Mouse (Mus musculus) forebrain, embryonic 16.5 days (tissue): ENCODE measurements around the gene Etl4. TPM values are rescaled to one million over a fixed set of nuclear protein-coding genes. Genes with fewer than 3 reads are reported as not detected.
A peak's percentile ranks its signal among the peaks of the same experiment; 100 is the strongest.

Experiments used
- ATAC-seq: fragments of 200-750 bp; cut with Nextera tagmentation; 2 replicates; pipeline ENCODE4 v1.8.0; 2017; ENCODE audit warnings: mild to moderate bottlenecking, moderate library complexity
- H3K27ac ChIP-seq: fragments of 300-500 bp; sonication (generic); 2 replicates; pipeline ENCODE4 v1.5.1; 2014; ENCODE audit warnings: low read length, control low read depth
- H3K27me3 ChIP-seq: fragments of 300-500 bp; sonication (generic); replicated peaks from 2 replicates; pipeline ENCODE4 v1.6.1; 2014; ENCODE audit warnings: low read length; ENCODE audit not compliant: control insufficient read depth, insufficient read depth
- H3K36me3 ChIP-seq: fragments of 300-500 bp; sonication (generic); 2 replicates; pipeline ENCODE4 v1.6.1; 2014; ENCODE audit not compliant: control insufficient read depth, insufficient read depth
- H3K4me1 ChIP-seq: fragments of 300-500 bp; sonication (generic); replicated peaks from 2 replicates; pipeline ENCODE4 v1.6.1; 2014; ENCODE audit warnings: low read length; ENCODE audit not compliant: control insufficient read depth, insufficient read depth
- H3K4me2 ChIP-seq: fragments of 300-500 bp; sonication (generic); 2 replicates; pipeline ENCODE4 v1.6.1; 2014; ENCODE audit warnings: mild to moderate bottlenecking, low read length, control low read depth
- H3K4me3 ChIP-seq: fragments of 300-500 bp; sonication (generic); replicated peaks from 2 replicates; pipeline ENCODE4 v1.5.1; 2014; ENCODE audit warnings: mild to moderate bottlenecking, low read length, control low read depth
- H3K9ac ChIP-seq: fragments of 300-500 bp; sonication (generic); replicated peaks from 2 replicates; pipeline ENCODE4 v1.6.1; 2014; ENCODE audit warnings: low read depth, low read length, control low read depth
- H3K9me3 ChIP-seq: fragments of 300-500 bp; sonication (generic); 2 replicates; pipeline ENCODE4 v1.6.1; 2016; ENCODE audit warnings: low read length; ENCODE audit not compliant: control insufficient read depth
- WGBS: fragments of 180-500 bp; shearing (Covaris S2); extraction: QIAGEN DNeasy Blood & Tissue Kit; methylation state at CpG from one replicate; pipeline ENCODE4 v1.1.7; 2014; 5-methylcytosine and 5-hydroxymethylcytosine counted together
- polyA plus RNA-seq: library from polyadenylated mRNA; unstranded; fragments of >200 nt; fragmentation: Nextera tagmentation; extraction: Ambion mirVana; gene quantifications from 2 replicates; pipeline ENCODE4 v1.2.1, GENCODE M21; 2015

Gene Etl4
- polyA plus RNA-seq, 1 experiment from 2014 or later = 16.5 TPM

DNA sequence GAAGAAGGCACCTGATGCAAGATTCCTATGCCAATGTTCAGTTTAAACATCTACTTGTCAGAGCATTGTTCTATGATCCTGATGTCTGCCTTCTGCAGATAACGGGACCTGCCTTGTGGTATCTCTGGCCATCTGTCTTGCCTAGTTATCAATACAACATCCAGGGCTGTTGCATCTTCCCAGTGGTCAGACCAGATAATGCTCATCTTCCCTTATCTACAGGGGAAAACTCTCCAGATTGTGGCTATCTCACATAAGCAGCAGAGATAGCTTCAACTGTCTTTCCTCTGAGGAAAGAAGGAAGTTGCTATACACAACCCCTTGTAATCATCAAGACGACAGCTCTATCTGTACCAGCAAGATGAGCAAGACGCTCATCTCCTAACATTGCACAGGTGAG, 579.5 kb downstream of the Etl4 start:
- no peaks in the 10 kb centered on the region for H3K4me1 ChIP-seq
- no peak overlapping the region for H3K9ac ChIP-seq
- no peaks in the 10 kb centered on the region for H3K27me3 ChIP-seq
- no peak for ATAC-seq
- 95% methylated on average over 3 of the region's 3 CpGs for WGBS
- H3K9me3 ChIP-seq = no peaks in the 10 kb centered on the region
- no peak overlapping the region for H3K4me3 ChIP-seq
- no peak overlapping the region for H3K4me2 ChIP-seq
- H3K36me3 ChIP-seq = no peaks in the 10 kb centered on the region
- H3K27ac ChIP-seq = no peak overlapping the region

DNA sequence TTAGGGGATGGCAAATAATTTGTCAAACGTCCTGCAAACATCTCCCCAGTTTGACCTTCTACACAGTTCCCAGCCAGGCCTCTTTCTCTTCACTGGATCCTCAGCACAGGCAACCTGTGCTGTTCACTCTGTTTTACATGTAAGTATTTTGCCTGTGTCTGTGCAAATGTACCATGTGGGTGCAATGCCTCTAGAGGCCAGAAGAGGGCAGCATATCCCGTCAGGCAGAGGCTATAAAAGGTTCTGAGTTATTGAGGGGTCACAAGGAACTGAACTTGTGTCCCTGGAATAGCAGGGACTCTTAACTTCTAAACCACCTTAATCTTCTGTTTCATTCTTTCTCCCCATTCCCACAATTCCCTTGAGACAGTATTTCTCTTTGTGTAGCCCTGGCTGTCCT, 582.5 kb downstream of the Etl4 start:
- Histone ChIP-seq H3K4me1 (no peaks in the 10 kb centered on the region), H3K4me3 (no peak overlapping the region), H3K27me3 (no peaks in the 10 kb centered on the region), H3K27ac (no peak overlapping the region), H3K9ac (no peak overlapping the region), H3K9me3 (no peaks in the 10 kb centered on the region), H3K4me2 (no peak overlapping the region), H3K36me3 (no peaks in the 10 kb centered on the region)
- 55% methylated on average over 2 of the region's 2 CpGs for WGBS
- no peak for ATAC-seq

- WGBS = 82% methylated on average over 2 of the region's 2 CpGs
- no peak for ATAC-seq
- no peak overlapping the region for H3K9ac ChIP-seq
- H3K27me3 ChIP-seq = no peaks in the 10 kb centered on the region
- H3K36me3 ChIP-seq = no peaks in the 10 kb centered on the region
- H3K9me3 ChIP-seq = no peaks in the 10 kb centered on the region
- no peak overlapping the region for H3K4me2 ChIP-seq
- no peaks in the 10 kb centered on the region for H3K4me1 ChIP-seq
- H3K4me3 ChIP-seq = no peak overlapping the region
- no peak overlapping the region for H3K27ac ChIP-seq
Observed at GRCm38 (mm10) chr2:20493806-20494205, 584.2 kb downstream of the Etl4 start.

- Histone ChIP-seq H3K4me1 (no peaks in the 10 kb centered on the region), H3K27me3 (no peaks in the 10 kb centered on the region), H3K36me3 (no peaks in the 10 kb centered on the region), H3K9ac (no peak overlapping the region), H3K27ac (no peak overlapping the region), H3K4me3 (no peak overlapping the region), H3K4me2 (no peak overlapping the region), H3K9me3 (no peaks in the 10 kb centered on the region)
- WGBS = 9% methylated on average over 3 of the region's 3 CpGs
- peak; percentile 57; the same call in 1 of the 2 replicates for ATAC-seq
Observed at GRCm38 (mm10) chr2:20494666-20495065, 585.1 kb downstream of the Etl4 start.

DNA sequence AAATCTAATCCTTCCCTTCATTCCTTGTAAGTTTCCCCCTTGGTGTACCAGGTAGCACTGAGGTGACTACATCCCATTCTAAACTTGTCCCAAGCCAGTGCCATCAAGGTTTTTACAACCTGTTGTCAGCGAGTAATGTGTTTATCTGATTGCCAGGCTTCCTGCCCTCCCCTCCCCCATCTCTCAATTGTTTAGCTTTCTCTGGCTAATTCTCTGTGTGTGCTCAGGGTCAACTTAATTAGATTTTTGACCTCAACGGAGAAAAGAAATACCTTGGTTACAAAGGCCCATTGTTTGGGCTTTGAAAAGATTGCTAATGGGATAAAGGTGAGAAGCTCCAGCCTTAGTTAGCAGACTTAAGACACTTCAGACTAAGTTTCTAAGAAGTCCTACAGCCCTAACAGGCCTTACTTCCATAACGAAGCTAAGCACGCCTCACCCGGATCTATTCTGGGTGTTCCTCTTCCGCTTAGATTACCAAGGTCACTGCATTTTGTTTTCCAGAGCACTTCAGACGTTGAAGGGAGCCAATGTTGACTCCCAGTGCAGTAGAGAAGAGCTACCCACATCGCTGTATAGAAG, 586.7 kb downstream of the Etl4 start:
- Histone ChIP-seq H3K4me3 (no peak overlapping the region), H3K27me3 (no peaks in the 10 kb centered on the region), H3K4me2 (no peak overlapping the region), H3K36me3 (no peaks in the 10 kb centered on the region), H3K4me1 (no peaks in the 10 kb centered on the region), H3K27ac (no peak overlapping the region), H3K9ac (no peak overlapping the region), H3K9me3 (0 out of 2 replicates have a peak, but pooled peaks cover 3% of the 10 kb centered on the region)
- 22% methylated on average over 8 of the region's 8 CpGs for WGBS
- no peak for ATAC-seq

GRCm38 (mm10) chr2:20507832-20508723, 598.5 kb downstream of the Etl4 start:
- no peak overlapping the region for H3K4me2 ChIP-seq
- no peak overlapping the region for H3K9ac ChIP-seq
- no peak overlapping the region for H3K4me3 ChIP-seq
- no peaks in the 10 kb centered on the region for H3K9me3 ChIP-seq
- no peak for ATAC-seq
- 59% methylated on average over 6 of the region's 6 CpGs for WGBS
- no peaks in the 10 kb centered on the region for H3K27me3 ChIP-seq
- H3K4me1 ChIP-seq = no peaks in the 10 kb centered on the region
- H3K36me3 ChIP-seq = no peaks in the 10 kb centered on the region
- no peak overlapping the region for H3K27ac ChIP-seq

- Histone ChIP-seq H3K27me3 (no peaks in the 10 kb centered on the region), H3K9ac (no peak overlapping the region), H3K4me2 (no peak overlapping the region), H3K36me3 (no peaks in the 10 kb centered on the region), H3K4me1 (no peaks in the 10 kb centered on the region), H3K9me3 (no peaks in the 10 kb centered on the region), H3K27ac (no peak overlapping the region), H3K4me3 (no peak overlapping the region)
- no peak for ATAC-seq
- WGBS = 71% methylated on average over 3 of the region's 3 CpGs
Observed at GRCm38 (mm10) chr2:20508724-20509052, 599.1 kb downstream of the Etl4 start.

- WGBS = 78% methylated on average over 2 of the region's 2 CpGs
- no peaks in the 10 kb centered on the region for H3K4me1 ChIP-seq
- H3K36me3 ChIP-seq = no peaks in the 10 kb centered on the region
- H3K9ac ChIP-seq = no peak overlapping the region
- no peaks in the 10 kb centered on the region for H3K9me3 ChIP-seq
- no peak overlapping the region for H3K4me2 ChIP-seq
- H3K27me3 ChIP-seq = no peaks in the 10 kb centered on the region
- no peak for ATAC-seq
- no peak overlapping the region for H3K4me3 ChIP-seq
- H3K27ac ChIP-seq = no peak overlapping the region
Observed at GRCm38 (mm10) chr2:20510061-20510460, 600.5 kb downstream of the Etl4 start.

GRCm38 (mm10) chr2:20516270-20516865, 606.8 kb downstream of the Etl4 start:
- no peak overlapping the region for H3K27ac ChIP-seq
- ATAC-seq = no peak
- H3K4me1 ChIP-seq = peaks cover 20% of the 10 kb centered on the region
- no peaks in the 10 kb centered on the region for H3K9me3 ChIP-seq
- H3K36me3 ChIP-seq = no peaks in the 10 kb centered on the region
- H3K9ac ChIP-seq = no peak overlapping the region
- H3K4me3 ChIP-seq = no peak overlapping the region
- no peak overlapping the region for H3K4me2 ChIP-seq
- no peaks in the 10 kb centered on the region for H3K27me3 ChIP-seq
- WGBS = 96% methylated on average over 8 of the region's 8 CpGs
